Mouse (Mus musculus) spleen, embryonic (tissue): ENCODE data around the gene Hnrnpab.

Source experiments
- CTCF ChIA-PET: fragments of 350-600 bp; sonication (Branson Sonifier 250); formaldehyde crosslinking; loops from one replicate; lab custom pipeline; 2022; lab: Charles Lee

Hnrnpab gene

GRCm38 (mm10) chr11:51582713-51583112 is 23.9 kb downstream of the Hnrnpab start:
- CTCF ChIA-PET = interaction anchor here (0.6 to 2.4 kb wide), 3 partner anchors 8 to 267 kb away, joined by 3 to 9 read pairs (median 3); no protein-coding TSS in a partner anchor

- CTCF ChIA-PET = no interaction called here
Measured at GRCm38 (mm10) chr11:51579024-51579423, 27.6 kb downstream of the Hnrnpab start.

DNA sequence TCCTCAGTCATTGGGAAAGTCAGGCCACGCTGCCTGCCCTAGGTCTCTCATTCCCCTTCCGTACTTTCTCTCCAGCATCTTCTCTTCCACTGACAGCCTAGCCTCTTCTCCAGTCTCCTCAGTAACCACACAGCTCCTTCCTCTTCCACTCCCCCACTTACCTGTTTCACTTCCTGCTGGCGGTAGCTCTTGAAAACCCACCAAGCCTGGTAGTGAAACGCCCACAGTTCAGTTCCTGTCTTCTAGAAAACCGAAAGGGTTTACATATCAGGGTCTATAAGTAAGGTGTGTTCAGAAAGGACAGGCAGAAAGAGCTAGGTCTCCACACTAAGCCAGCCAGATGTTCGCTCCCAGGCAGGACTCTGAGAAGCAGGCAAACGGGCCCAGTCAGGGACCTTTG is 29.1 kb downstream of the Hnrnpab start:
- CTCF ChIA-PET = interaction anchor here (0.6 to 0.7 kb wide), 2 partner anchors 227 to 569 kb away, joined by 3 read pairs; no protein-coding TSS in a partner anchor

- CTCF ChIA-PET = no interaction called here
Measured at GRCm38 (mm10) chr11:51576454-51576853, 30.2 kb downstream of the Hnrnpab start.

DNA sequence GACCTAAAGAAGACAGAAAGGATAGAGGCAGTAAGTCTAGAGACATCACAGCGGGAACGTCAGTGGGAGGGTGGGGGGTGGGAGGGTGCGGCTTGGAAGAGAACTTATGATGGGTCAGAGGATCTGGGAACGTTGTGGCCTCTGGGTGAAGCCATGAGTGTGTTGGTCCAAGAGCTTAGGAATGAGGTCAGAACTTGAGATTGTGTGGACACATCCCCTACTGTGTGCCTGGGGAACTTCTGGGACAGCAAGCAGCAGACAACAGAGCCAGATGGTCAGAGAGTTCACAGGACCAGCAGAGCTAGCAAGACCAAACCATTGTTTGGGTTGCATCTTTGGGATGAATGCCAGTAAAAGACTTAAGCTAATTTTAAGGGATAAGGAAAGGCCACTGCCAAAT is 37.8 kb downstream of the Hnrnpab start:
- CTCF ChIA-PET = no interaction called here

DNA sequence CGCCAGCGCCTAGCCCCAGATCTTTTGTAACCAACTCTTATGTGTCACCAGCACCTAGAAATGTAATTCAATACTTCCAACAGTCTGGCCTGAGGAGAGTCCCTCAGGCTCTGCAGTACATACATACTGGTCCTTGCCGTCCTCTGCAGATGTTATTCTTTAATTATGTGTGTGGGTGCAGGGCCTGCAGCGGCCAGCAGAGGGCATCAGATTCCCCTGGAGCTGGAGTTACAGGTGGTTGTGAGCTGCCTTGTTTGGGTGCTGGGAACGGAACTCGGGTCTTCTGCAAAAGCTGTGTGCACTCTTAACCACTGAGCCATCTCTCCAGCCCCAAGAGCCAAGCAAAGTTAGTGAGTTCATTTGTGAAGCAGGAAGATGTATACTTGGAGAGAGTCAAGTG is 40.7 kb downstream of the Hnrnpab start:
- CTCF ChIA-PET = no interaction called here

- CTCF ChIA-PET = interaction anchor here (0.7 kb wide), 1 partner anchor 30 kb away, joined by 9 read pairs; no protein-coding TSS in a partner anchor
Measured at GRCm38 (mm10) chr11:51565062-51565461, 41.6 kb downstream of the Hnrnpab start.

DNA sequence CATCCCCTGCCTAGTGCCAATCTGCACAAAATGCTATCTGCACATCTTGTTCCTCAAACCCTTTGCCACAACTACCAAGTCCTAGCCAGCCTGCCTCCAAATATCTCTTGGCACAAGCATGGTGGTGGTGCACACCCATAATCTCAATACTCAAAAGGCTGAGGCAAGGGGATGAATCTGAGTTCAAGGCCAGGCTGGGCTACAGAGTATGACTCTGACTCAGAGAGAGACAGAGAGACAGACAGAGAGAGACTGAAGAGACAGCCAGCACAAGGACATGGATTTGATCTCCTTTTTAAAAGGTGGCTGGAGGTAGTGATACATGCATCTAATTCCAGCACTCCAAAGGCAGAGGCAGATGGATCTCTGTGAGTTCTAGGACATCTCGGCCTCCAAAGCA is 43.4 kb downstream of the Hnrnpab start:
- CTCF ChIA-PET = no interaction called here

- CTCF ChIA-PET = interaction anchor here (1.3 kb wide), 1 partner anchor 15 kb away, joined by 5 read pairs; no protein-coding TSS in a partner anchor
Measured at GRCm38 (mm10) chr11:51555066-51555465, 51.6 kb downstream of the Hnrnpab start.

GRCm38 (mm10) chr11:51554590-51554989 is 52.1 kb downstream of the Hnrnpab start:
- CTCF ChIA-PET = interaction anchor here (0.8 to 1.3 kb wide), 2 partner anchors 15 to 30 kb away, joined by 4 to 5 read pairs; partner anchors contain the start of gene Phykpl

DNA sequence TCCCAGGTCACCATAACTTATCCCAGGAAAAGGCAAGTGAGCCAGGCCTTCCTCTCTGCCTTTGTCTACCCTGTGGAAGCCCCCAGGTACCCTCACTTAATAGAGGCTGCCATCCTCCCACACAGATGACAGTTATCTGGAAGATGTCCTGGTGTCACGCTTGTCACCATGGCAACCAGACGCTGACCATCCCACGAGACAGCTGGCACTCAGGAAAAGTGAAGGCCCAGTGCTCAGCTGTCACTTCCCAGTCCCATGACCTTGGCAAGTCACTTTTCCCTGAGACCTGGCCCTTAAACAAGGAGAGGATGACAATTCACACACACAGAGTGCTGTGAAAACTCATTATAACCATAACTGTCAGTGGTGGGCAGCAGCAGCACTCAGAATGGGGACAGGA is 54.6 kb downstream of the Hnrnpab start:
- CTCF ChIA-PET = no interaction called here

DNA sequence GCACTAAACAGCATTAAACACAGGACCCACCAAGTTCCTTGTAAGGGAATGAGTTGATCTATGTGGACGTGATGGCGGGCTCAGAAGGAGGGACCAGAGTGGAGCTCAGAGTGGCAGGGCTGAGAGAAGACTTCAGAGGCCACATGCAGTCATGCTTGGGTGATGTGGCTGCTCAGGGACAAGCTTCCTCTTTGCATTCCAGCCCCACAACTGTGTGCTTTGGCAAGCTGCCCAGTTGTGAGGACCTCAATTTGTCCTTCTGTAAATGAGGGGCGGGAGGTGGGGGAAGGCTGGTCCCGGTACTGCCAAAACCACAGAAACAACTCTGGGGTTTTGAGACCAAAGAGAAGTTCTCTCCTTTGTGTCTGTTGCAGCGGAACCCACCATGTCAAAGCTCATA is 55.4 kb downstream of the Hnrnpab start:
- CTCF ChIA-PET = no interaction called here
